Comparison of ENCODE assay signal across 8 mouse cellular contexts in genomic region chr3:22024200-22024599, GRCm38 (mm10). TPM values are rescaled to one million over a fixed set of nuclear protein-coding genes. Genes with fewer than 3 reads are reported as not detected.
DNase-seq lines count a peak whose midpoint lies in the region; ATAC-seq lines count a peak whose summit lies in the region.
"Had no signal": no experiment of that assay in that cellular context is flagged by ENCODE, and none has a peak within 500 bp of the region (broad histone marks: within the 10 kb centered on the region; RNA-seq: fewer than 3 reads in every experiment).

No protein-coding gene starts in this region.

- H3K36me3 ChIP-seq in kidney, embryonic 16.5 days (ENCODE audit: insufficient read depth, low read length): no peaks in the 10 kb centered on the region
- H3K36me3 ChIP-seq in midbrain, embryonic 14.5 days (ENCODE audit: control insufficient read depth, insufficient read depth, low read length): no peaks in the 10 kb centered on the region
- H3K36me3 ChIP-seq in midbrain, embryonic 13.5 days: no peaks in the 10 kb centered on the region
- no peaks in the 10 kb centered on the region for H3K36me3 ChIP-seq in heart, embryonic 15.5 days

- no peaks in the 10 kb centered on the region for H3K27me3 ChIP-seq in kidney, embryonic 16.5 days (ENCODE audit: insufficient read depth, low read length)
- no peaks in the 10 kb centered on the region for H3K27me3 ChIP-seq in midbrain, embryonic 14.5 days (ENCODE audit: control insufficient read depth, insufficient read depth, low read length)
- 0 out of 2 replicates have a peak, but pooled peaks cover 3% of the 10 kb centered on the region for H3K27me3 ChIP-seq in midbrain, embryonic 13.5 days
- no peaks in the 10 kb centered on the region for H3K27me3 ChIP-seq in heart, embryonic 15.5 days

- H3K9ac ChIP-seq in kidney, embryonic 16.5 days (replicated peaks; ENCODE audit: low read length): no peak overlapping the region
- no peak overlapping the region for H3K9ac ChIP-seq in midbrain, embryonic 14.5 days (replicated peaks; ENCODE audit: low read length)
- no peak overlapping the region for H3K9ac ChIP-seq in midbrain, embryonic 13.5 days (replicated peaks)
- no peak overlapping the region for H3K9ac ChIP-seq in heart, embryonic 15.5 days

- WGBS in kidney, embryonic 16.5 days: 19% methylated on average over 6 of the region's 6 CpGs
- WGBS in midbrain, embryonic 14.5 days: 11% methylated on average over 6 of the region's 6 CpGs
- 11% methylated on average over 6 of the region's 6 CpGs for WGBS in midbrain, embryonic 13.5 days
- 17% methylated on average over 6 of the region's 6 CpGs for WGBS in heart, embryonic 15.5 days

- peak overlapping the region; percentile 1; the same call in 1 of the 2 replicates for H3K27ac ChIP-seq in kidney, embryonic 16.5 days (ENCODE audit: low read length)
- no peak overlapping the region for H3K27ac ChIP-seq in midbrain, embryonic 14.5 days (replicated peaks; ENCODE audit: low read depth, low read length)
- no peak overlapping the region for H3K27ac ChIP-seq in midbrain, embryonic 13.5 days
- 0 out of 2 replicates have a peak overlapping the region, but pooled peaks have one; percentile 2 for H3K27ac ChIP-seq in heart, embryonic 15.5 days

- DNase-seq in kidney, adult 11 months: no peak
- DNase-seq in midbrain, embryonic 14.5 days: peak; percentile 14
- DNase-seq in retina, postnatal 1 day: peak; percentile 62
- no peak for DNase-seq in gastrocnemius, postnatal 36 days
- DNase-seq: adrenal gland, postnatal 14 days had no signal

- ATAC-seq in kidney, embryonic 16.5 days (ENCODE audit: low FRiP score, low TSS enrichment): peak; percentile 51; the same call in 1 of the 2 replicates
- no peak for ATAC-seq in midbrain, embryonic 14.5 days (ENCODE audit: low FRiP score, low TSS enrichment)
- ATAC-seq in midbrain, embryonic 13.5 days: no peak
- ATAC-seq in heart, embryonic 15.5 days (replicated peaks; ENCODE audit: insufficient number of reproducible peaks, insufficient read depth, low FRiP score, low read depth): 0 out of 2 replicates have a peak, but pooled peaks have one; percentile 35

- H3K4me3 ChIP-seq in kidney, embryonic 16.5 days (ENCODE audit: low read length): no peak overlapping the region
- H3K4me3 ChIP-seq in midbrain, embryonic 14.5 days (replicated peaks; ENCODE audit: low read depth, low read length): no peak overlapping the region
- no peak overlapping the region for H3K4me3 ChIP-seq in midbrain, embryonic 13.5 days (replicated peaks)
- no peak overlapping the region for H3K4me3 ChIP-seq in heart, embryonic 15.5 days

- intact Hi-C loops in gastrocnemius, postnatal 36 days (cut with DNase I): no loop called here

- no peaks in the 10 kb centered on the region for H3K9me3 ChIP-seq in kidney, embryonic 16.5 days (ENCODE audit: low read length)
- H3K9me3 ChIP-seq in midbrain, embryonic 14.5 days (ENCODE audit: control insufficient read depth, low read length): no peaks in the 10 kb centered on the region
- no peaks in the 10 kb centered on the region for H3K9me3 ChIP-seq in midbrain, embryonic 13.5 days
- H3K9me3 ChIP-seq in heart, embryonic 15.5 days (replicated peaks): no peaks in the 10 kb centered on the region

- no peak overlapping the region for H3K4me2 ChIP-seq in kidney, embryonic 16.5 days (replicated peaks; ENCODE audit: low read depth, low read length)
- H3K4me2 ChIP-seq in midbrain, embryonic 14.5 days (ENCODE audit: low read length): no peak overlapping the region
- no peak overlapping the region for H3K4me2 ChIP-seq in midbrain, embryonic 13.5 days (replicated peaks)
- H3K4me2 ChIP-seq in heart, embryonic 15.5 days: no peak overlapping the region

- H3K4me1 ChIP-seq in kidney, embryonic 16.5 days (ENCODE audit: insufficient read depth, low read length): peaks cover 21% of the 10 kb centered on the region
- H3K4me1 ChIP-seq in midbrain, embryonic 14.5 days (ENCODE audit: control insufficient read depth, insufficient read depth, low read length): no peaks in the 10 kb centered on the region
- H3K4me1 ChIP-seq in midbrain, embryonic 13.5 days (replicated peaks): peaks cover 6% of the 10 kb centered on the region
- peaks cover 16% of the 10 kb centered on the region for H3K4me1 ChIP-seq in heart, embryonic 15.5 days (replicated peaks)

RNA-seq across cellular contexts. Expression of gene Tbl1xr1, which starts 52.3 kb away (rescaled TPM):
- 19.2 and 23.2 TPM in 2 replicates for polyA plus RNA-seq in kidney, embryonic 16.5 days (2015; fragmentation: Nextera tagmentation; extraction: Ambion mirVana)
- 25.3 and 26.2 TPM in 2 replicates for polyA plus RNA-seq in midbrain, embryonic 14.5 days (2014; fragmentation: Nextera tagmentation; extraction: Ambion mirVana)
- polyA plus RNA-seq in midbrain, embryonic 13.5 days (2015; fragmentation: Nextera tagmentation; extraction: Ambion mirVana): 18.2 and 20.2 TPM in 2 replicates
- polyA plus RNA-seq in heart, embryonic 15.5 days (2015; fragmentation: Nextera tagmentation; extraction: Ambion mirVana): 10.0 and 13.2 TPM in 2 replicates
- total RNA-seq in gastrocnemius, postnatal 36 days (2021): 10 to 100 TPM; 48.8 to 50.6 TPM

Comparison
In these comparisons a context has a peak if more than half of its experiments do, and no peak if none do; other contexts are left out.
1. ATAC-seq: peak in kidney, embryonic 16.5 days (single experiment) and heart, embryonic 15.5 days (single experiment); none in midbrain, embryonic 14.5 days (single experiment) and midbrain, embryonic 13.5 days (single experiment).
2. H3K27ac ChIP-seq: peak in kidney, embryonic 16.5 days (single experiment) and heart, embryonic 15.5 days (single experiment); none in midbrain, embryonic 14.5 days (single experiment) and midbrain, embryonic 13.5 days (single experiment).
3. DNase-seq: peak in midbrain, embryonic 14.5 days (single experiment) and retina, postnatal 1 day (single experiment); none in kidney, adult 11 months (single experiment) and gastrocnemius, postnatal 36 days (0 of 2).